Mouse (Mus musculus) common myeloid progenitor, adult 5-6 weeks (primary cell): ENCODE results near the gene 5530400C23Rik. TPM values are rescaled to one million over a fixed set of nuclear protein-coding genes. Genes with fewer than 3 reads are reported as not detected.
"Not testable (repeated sequence)": the region's sequence is repeated elsewhere in the genome, so short reads cannot be mapped to it uniquely, and the experiment has no call there.

Experiments
- ATAC-seq: replicated peaks from 2 replicates; pipeline ENCODE4 v1.8.0; 2016; ENCODE audit warnings: low read depth, mild to moderate bottlenecking, moderate TSS enrichment, inconsistent platforms; ENCODE audit not compliant: poor library complexity, severe bottlenecking
- total RNA-seq: library from RNA; stranded (forward); fragments of 200-1000, 187-1606 nt; gene quantifications from 2 replicates; pipeline ENCODE4 v1.2.3, GENCODE M21; 2017

The 5530400C23Rik gene
- not detected in 2 replicates for total RNA-seq

DNA sequence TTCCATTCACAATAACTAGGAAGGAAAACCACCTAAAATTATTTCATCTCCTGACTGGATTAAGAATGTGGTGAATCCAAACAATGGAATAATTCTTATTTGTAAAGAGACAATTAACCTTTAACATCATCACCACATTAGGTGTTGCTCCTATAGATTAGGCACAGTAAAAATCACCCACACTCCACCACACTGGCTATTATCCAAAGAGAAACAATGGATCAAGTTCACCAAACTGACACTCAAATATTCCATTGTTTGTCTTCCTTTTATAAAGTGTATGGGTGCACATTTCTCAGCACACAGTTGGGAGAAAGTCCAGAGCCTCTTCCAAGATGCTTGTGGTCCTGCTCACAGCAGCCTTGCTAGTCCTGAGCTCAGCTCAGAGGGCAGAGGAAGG, at the start of gene 5530400C23Rik:
Gene 5530400C23Rik, plus strand, starts transcription at position 301 of the 400 bp plus-strand sequence.
- not testable (repeated sequence) for ATAC-seq

GRCm38 (mm10) chr6:133305952-133306715, 14.1 kb downstream of the 5530400C23Rik start:
- no peak for ATAC-seq

GRCm38 (mm10) chr6:133313896-133314295, 21.9 kb downstream of the 5530400C23Rik start:
- not testable (repeated sequence) for ATAC-seq

GRCm38 (mm10) chr6:133338535-133338934, 46.5 kb downstream of the 5530400C23Rik start:
- ATAC-seq, result no peak

GRCm38 (mm10) chr6:133341731-133342130, 49.7 kb downstream of the 5530400C23Rik start:
- ATAC-seq, result not testable (repeated sequence)

Other genes with a start within 250 kb of the 5530400C23Rik start
- gene Tas2r140, start 236.4 kb upstream of the 5530400C23Rik start, total RNA-seq, result not detected in 2 replicates
- 122 and 141 TPM in 2 replicates for gene Smim10l1, start 187.3 kb upstream of the 5530400C23Rik start, total RNA-seq